Mouse (Mus musculus) ES-E14 (cell line): ENCODE results near the gene Rassf7.

ENCODE experiments used
- CHD2 ChIP-seq: IDR thresholded peaks from 2 replicates; pipeline ENCODE4 v1.6.1; 2014; ENCODE audit warnings: mild to moderate bottlenecking, low read depth, low read length, inconsistent platforms
- HCFC1 ChIP-seq: IDR thresholded peaks from 2 replicates; pipeline ENCODE4 v1.6.1; 2012; ENCODE audit warnings: low read length, inconsistent platforms, borderline replicate concordance; ENCODE audit not compliant: insufficient read depth
- ZC3H11A ChIP-seq: IDR thresholded peaks from 2 replicates; pipeline ENCODE4 v1.6.1; 2012; ENCODE audit warnings: low read depth, mild to moderate bottlenecking, inconsistent platforms, low read length, borderline replicate concordance
- ZNF384 ChIP-seq: IDR thresholded peaks from 2 replicates; pipeline ENCODE4 v1.6.1; 2012; ENCODE audit warnings: low read depth, low read length, inconsistent platforms

GRCm38 (mm10) chr7:141169300-141169699 is 46.4 kb upstream of the Rassf7 start:
- TF ChIP-seq CHD2 (no peak), ZC3H11A (no peak), HCFC1 (no peak), ZNF384 (no peak)
